Mouse (Mus musculus) testis, adult 2 months (tissue): Measurements from ENCODE around the gene Nol11.

Source experiments
- CTCF ChIP-seq: fragments of 200-500 bp; IDR thresholded peaks from 2 replicates; pipeline ENCODE4 v1.5.1; 2012; ENCODE audit warnings: low read depth, mild to moderate bottlenecking, inconsistent platforms, low read length, moderate library complexity; ENCODE audit not compliant: control insufficient read depth, insufficient read depth, insufficient replicate concordance
- POLR2A ChIP-seq: fragments of 200-500 bp; IDR thresholded peaks from 2 replicates; pipeline ENCODE4 v1.6.1; 2012; ENCODE audit warnings: low read depth, mild to moderate bottlenecking, inconsistent platforms, low read length, moderate library complexity; ENCODE audit not compliant: control insufficient read depth

DNA sequence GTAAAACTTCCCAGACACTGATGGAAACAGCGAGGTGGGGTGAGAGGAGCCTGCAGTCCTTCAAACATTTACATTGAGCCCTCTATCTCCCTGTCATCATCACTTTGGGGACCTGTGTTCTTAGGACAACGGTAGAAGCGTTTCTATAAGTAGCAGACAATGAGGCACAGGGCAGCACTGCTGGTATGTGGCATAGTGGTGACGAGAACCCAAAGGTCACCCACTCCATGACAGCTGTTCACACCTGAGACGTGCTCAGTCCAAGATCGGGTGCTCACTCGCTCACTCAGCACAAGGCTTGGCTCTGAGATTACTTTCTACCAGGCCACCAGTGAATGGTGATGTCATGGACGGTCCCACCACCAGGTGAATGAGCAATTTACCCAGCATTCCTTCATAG lies 5.4 kb downstream of the Nol11 start:
- no peak for TF ChIP-seq CTCF
- TF ChIP-seq POLR2A, result no peak
